Mouse (Mus musculus): ENCODE measurements at regions not wholly inside any gene's neighbourhood (a gene's known extent, or its start where the extent isn't known, plus 50 kb on each side); places are given as distances from the start of the nearest gene placed in this dataset.

- no peak for DNase-seq (ENCODE audit: low spot score)
Observed at GRCm38 (mm10) chr2:45747263-45748236, 630.4 kb upstream of the Zeb2 start.

- no peak for DNase-seq (ENCODE audit: low spot score)
Observed at GRCm38 (mm10) chr2:45746606-45747005, 629.4 kb upstream of the Zeb2 start.

- DNase-seq (ENCODE audit: low spot score) = no peak
Observed at GRCm38 (mm10) chr2:45736278-45736677, 619.1 kb upstream of the Zeb2 start.

GRCm38 (mm10) chr2:45713997-45714396 is 596.8 kb upstream of the Zeb2 start:
- DNase-seq (ENCODE audit: low spot score) = no peak

GRCm38 (mm10) chr2:45707026-45707425 is 589.8 kb upstream of the Zeb2 start:
- no peak for DNase-seq (ENCODE audit: low spot score)

- DNase-seq (ENCODE audit: low spot score) = no peak
Observed at GRCm38 (mm10) chr2:45702511-45702910, 585.3 kb upstream of the Zeb2 start.

- DNase-seq (ENCODE audit: low spot score) = no peak
Observed at GRCm38 (mm10) chr2:45700578-45700977, 583.4 kb upstream of the Zeb2 start.

GRCm38 (mm10) chr2:45693291-45694020 is 576.3 kb upstream of the Zeb2 start:
- DNase-seq (ENCODE audit: low spot score) = no peak

- no peak for DNase-seq (ENCODE audit: low spot score)
Observed at GRCm38 (mm10) chr2:45692819-45693218, 575.6 kb upstream of the Zeb2 start.

- no peak for DNase-seq (ENCODE audit: low spot score)
Observed at GRCm38 (mm10) chr2:45688996-45689395, 571.8 kb upstream of the Zeb2 start.

GRCm38 (mm10) chr2:45681251-45681650 is 564.1 kb upstream of the Zeb2 start:
- no peak for DNase-seq (ENCODE audit: low spot score)

- DNase-seq (ENCODE audit: low spot score) = no peak
Observed at GRCm38 (mm10) chr2:45679101-45679895, 562.1 kb upstream of the Zeb2 start.

- no peak for DNase-seq (ENCODE audit: low spot score)
Observed at GRCm38 (mm10) chr2:45678685-45679084, 561.5 kb upstream of the Zeb2 start.

- DNase-seq (ENCODE audit: low spot score) = no peak
Observed at GRCm38 (mm10) chr2:45675776-45676175, 558.6 kb upstream of the Zeb2 start.

GRCm38 (mm10) chr2:45656011-45656410 is 538.8 kb upstream of the Zeb2 start:
- DNase-seq (ENCODE audit: low spot score) = no peak

GRCm38 (mm10) chr2:45654693-45655092 is 537.5 kb upstream of the Zeb2 start:
- no peak for DNase-seq (ENCODE audit: low spot score)

- DNase-seq (ENCODE audit: low spot score) = no peak
Observed at GRCm38 (mm10) chr2:45652977-45653376, 535.8 kb upstream of the Zeb2 start.

- peak; percentile 20 for DNase-seq (ENCODE audit: low spot score)
Observed at GRCm38 (mm10) chr2:45650271-45650985, 533.2 kb upstream of the Zeb2 start.

GRCm38 (mm10) chr2:45647846-45648245 is 530.7 kb upstream of the Zeb2 start:
- DNase-seq (ENCODE audit: low spot score) = no peak

GRCm38 (mm10) chr2:45630081-45630480 is 512.9 kb upstream of the Zeb2 start:
- no peak for DNase-seq (ENCODE audit: low spot score)

- no peak for DNase-seq (ENCODE audit: low spot score)
Observed at GRCm38 (mm10) chr2:45629616-45630015, 512.4 kb upstream of the Zeb2 start.

GRCm38 (mm10) chr2:45623056-45623455 is 505.9 kb upstream of the Zeb2 start:
- DNase-seq (ENCODE audit: low spot score) = peak; percentile 13
